Mouse (Mus musculus): ENCODE results near the gene Zfp319.

GRCm38 (mm10) chr8:95332437-95333199, 868 bp upstream of the Zfp319 start:
- TF ChIP-seq POLR2A (IDR thresholded peaks at IDR 0.05; ENCODE audit: borderline replicate concordance, low read depth, low read length): no peak
- no peak for TF ChIP-seq CTCF (IDR thresholded peaks at IDR 0.05; ENCODE audit: low read depth, low read length)

All from bone marrow macrophage, adult 2 months (primary cell).